Mouse (Mus musculus) thymus, postnatal 14 days (tissue): ENCODE data around the gene Fcgr2b.
"Not testable (repeated sequence)": the region's sequence is repeated elsewhere in the genome, so short reads cannot be mapped to it uniquely, and the experiment has no call there.

Source experiments
- DNase-seq: peaks from one replicate; pipeline ENCODE4 v3.0.0; 2021

Fcgr2b gene

DNA sequence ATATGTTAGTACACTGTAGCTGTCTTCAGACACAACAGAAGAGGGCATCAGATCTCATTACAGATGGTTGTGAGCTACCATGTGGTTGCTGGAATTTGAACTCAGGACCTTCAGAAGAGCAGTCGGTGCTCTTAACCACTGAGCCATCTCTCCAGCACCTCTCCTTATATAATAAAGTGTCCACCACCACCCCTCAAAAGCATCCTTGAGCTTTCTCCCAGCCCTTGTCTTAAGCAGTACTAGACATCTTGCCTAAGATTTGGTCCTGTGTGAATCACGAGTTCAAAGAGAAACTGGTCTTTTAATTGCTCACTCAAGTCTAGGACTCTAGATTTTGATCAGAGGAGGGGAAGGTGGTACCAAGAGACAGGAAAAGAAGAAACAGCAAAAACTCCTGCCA is 997 bp downstream of the Fcgr2b start:
- not testable (repeated sequence) for DNase-seq

- no peak for DNase-seq
Measured at GRCm38 (mm10) chr1:170974736-170975135, 1.6 kb downstream of the Fcgr2b start.

DNA sequence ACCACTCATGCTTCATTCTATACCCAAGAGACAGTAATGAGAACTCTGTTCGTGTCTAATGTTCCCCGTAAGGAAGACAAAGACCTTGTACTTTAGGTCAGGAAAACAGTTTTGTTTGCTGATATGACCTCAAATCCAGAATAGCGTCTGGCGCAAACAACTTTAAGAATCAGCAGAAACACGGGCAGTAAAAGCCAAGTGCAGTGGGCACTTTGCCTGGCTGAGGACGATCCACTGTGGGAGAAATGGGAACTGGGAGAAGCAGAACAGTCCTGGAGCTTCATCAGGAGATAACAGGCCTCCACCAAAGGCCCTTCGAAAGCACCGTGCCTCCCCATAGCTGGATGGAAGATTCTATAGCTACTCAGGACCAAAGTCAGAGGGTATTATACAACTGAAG is 2.2 kb downstream of the Fcgr2b start:
- DNase-seq = no peak

DNA sequence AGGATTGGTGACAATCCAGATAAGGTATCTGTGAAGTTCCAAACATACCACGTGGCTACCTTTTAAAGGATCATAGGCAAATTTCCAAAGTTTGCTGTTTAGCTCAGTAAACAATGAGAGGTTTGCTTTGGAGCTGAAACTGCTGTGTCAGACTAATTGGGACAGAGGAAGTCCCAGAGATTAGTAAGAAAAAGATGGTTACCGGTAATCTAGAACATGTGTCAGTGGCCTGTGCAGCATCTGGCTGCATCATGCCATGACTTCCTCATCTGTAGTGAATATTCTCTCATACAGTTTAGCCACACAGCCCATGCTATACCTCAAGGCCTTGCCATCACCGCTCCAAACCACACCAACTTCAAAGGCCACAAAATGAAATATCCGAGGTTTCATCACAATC is 3.4 kb downstream of the Fcgr2b start:
- DNase-seq = no peak

DNA sequence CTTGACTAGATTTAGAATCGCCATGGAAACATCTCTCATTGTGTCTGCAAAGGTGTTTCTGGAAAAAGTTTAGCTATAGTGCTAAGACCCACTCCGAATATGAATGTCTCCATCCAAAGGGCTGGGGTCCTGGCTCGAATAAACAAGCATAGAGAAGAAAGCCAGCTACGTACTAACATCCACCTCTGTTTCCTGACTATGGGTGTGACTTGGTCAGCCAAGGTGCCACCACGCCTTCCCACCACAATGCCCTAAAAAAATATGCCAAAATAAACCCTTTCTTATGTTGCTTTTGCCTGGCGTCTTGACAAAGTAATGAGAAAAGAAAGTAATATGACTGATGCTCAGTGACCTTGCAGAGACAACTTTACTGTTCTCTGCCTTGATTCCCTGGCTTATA is 3.9 kb downstream of the Fcgr2b start:
- DNase-seq = no peak

GRCm38 (mm10) chr1:170968576-170968975 is 7.8 kb downstream of the Fcgr2b start:
- no peak for DNase-seq

- DNase-seq = no peak
Measured at GRCm38 (mm10) chr1:170967581-170967980, 8.8 kb downstream of the Fcgr2b start.

DNA sequence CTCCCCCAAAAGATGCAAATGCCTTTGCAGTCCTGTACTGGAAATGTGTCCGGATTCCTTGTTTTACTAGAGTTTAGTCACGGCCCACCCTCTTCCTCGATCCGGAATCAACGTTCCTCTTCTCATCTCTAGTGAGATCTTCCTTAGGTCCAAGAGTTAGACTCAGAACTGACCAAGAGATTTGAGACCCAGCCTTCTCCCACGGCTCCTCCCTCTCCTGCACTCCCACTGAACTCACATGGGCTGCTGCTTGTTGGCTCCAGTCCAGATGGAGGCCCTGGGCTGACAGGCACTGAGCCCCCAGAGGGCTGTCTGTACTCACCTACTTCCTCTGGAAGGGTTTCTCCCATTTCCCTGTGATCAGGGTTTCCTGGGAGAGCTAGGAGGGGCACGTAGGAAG is 13.3 kb downstream of the Fcgr2b start:
- DNase-seq = no peak

GRCm38 (mm10) chr1:170962301-170962700 is 14.0 kb downstream of the Fcgr2b start:
- no peak for DNase-seq

DNA sequence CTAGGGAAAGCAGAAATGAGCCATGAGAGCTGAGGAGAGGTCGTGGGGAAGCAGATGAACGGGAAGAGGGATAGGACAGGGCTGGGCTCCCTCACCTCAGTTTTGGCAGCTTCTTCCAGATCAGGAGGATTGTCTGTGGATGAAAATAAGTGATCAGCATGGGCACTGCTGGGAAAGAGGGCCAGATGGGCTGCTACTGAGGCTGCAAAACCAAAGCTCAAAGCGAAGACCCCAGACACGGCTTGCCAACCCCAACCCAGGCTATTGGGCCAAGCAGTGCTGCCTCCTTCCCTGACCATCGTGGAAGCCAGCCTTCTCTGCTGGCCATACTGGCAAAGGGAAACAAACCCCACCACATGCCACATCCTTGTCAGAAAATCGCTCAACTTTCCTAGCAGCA is 15.2 kb downstream of the Fcgr2b start:
- DNase-seq = no peak

GRCm38 (mm10) chr1:170959791-170960190 is 16.6 kb downstream of the Fcgr2b start:
- no peak for DNase-seq

GRCm38 (mm10) chr1:170958225-170958624 is 18.1 kb downstream of the Fcgr2b start:
- no peak for DNase-seq

DNA sequence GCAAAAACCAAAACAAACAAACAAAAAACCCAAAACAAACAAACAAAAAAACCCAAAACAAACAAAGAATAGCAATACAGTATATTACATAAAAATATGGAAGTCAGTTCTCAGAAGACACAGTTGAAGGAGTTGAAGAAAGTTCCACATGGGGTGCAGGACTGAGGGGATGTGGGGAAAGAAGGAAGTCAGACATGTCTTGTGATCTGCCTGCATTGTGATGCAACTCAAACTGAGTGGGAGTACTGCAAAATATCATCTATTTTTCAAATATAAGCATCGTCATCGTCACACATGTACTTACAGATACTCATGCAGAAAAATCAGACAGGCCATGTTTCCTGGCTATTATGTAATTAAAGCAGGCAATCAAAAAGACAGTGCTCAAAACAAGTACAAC is 23.2 kb downstream of the Fcgr2b start:
- DNase-seq = no peak

DNA sequence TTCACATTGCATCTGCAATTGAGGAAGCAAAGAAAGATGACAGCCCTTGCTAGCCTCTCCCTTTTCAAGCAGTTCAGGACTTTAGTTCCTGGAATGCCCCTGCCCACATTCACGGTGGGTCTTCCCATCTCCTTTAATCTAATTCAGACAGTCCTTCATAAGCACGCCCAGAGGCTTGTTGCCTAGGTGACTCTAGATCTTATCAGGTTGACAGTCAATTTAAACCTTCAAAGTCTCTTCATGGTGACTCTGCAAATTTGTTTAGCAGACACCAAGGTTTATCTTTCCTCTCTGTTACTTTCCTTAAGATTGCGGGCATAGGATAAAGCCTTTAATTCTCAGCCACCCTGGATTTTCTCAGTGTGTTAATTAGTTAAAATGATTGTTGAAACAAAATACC is 25.6 kb downstream of the Fcgr2b start:
- DNase-seq = no peak

- not testable (repeated sequence) for DNase-seq
Measured at GRCm38 (mm10) chr1:170944908-170945307, 31.4 kb downstream of the Fcgr2b start.

DNA sequence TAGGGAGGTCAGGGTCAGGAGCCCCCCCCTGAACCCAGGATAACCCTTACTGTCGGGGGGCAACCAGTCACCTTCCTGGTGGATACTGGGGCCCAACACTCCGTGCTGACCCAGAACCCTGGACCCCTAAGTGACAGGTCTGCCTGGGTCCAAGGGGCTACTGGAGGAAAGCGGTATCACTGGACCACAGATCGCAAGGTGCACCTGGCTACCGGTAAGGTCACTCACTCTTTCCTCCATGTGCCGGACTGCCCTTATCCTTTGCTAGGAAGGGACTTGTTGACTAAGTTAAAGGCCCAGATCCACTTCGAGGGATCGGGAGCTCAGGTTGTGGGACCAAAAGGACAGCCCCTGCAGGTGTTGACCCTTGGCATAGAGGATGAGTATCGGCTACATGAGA is 32.2 kb downstream of the Fcgr2b start:
- not testable (repeated sequence) for DNase-seq

DNA sequence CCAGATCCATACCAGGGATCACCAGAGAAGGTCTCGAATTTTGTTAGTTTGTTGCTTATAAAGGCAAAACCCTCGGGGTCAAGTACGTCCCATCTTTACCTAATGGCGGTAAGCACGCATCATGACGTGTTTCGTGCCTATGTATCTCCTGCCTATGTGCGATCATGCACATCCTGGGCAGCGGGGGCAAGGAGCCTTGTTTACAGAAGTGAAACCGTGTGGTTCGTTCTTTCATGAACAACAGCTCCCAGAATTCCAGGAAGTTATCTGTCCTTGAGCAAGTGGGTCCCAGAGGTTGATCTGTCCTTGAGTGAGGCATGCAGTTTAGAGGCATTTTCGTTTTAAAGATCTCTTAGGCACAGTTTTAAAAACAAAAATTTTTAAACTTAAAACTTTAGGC is 37.1 kb downstream of the Fcgr2b start:
- no peak for DNase-seq

GRCm38 (mm10) chr1:170934383-170934782 is 42.0 kb downstream of the Fcgr2b start:
- no peak for DNase-seq

GRCm38 (mm10) chr1:170933940-170934339 is 42.4 kb downstream of the Fcgr2b start:
- DNase-seq = no peak

DNA sequence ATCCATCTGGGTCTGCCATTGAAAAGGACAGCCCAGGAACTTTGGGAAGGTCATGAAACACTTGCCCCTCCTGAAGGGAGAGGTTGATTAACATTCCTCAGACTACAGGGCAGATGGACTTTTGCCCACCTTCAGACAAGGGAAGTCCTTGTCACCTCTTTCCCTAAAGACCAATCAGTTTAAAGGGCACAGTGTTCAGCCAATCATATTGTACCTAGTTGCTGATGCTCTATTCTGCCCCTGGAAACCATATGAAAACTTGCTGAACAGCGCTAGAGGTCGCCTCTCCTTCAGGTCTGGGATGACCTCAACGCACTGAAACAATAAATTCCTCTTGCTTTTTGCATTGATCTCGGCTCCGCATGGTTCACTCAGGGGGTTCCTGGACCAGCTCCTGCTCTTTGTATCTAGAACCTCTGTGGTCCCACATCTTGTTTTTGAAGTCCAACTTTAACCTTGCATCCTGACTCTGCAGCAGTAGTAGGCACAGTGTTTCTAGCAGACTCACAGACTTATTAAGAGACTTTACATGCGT is 42.9 kb downstream of the Fcgr2b start:
- no peak for DNase-seq

- no peak for DNase-seq
Measured at GRCm38 (mm10) chr1:170932043-170932442, 44.3 kb downstream of the Fcgr2b start.

- DNase-seq = no peak
Measured at GRCm38 (mm10) chr1:170929245-170929644, 47.1 kb downstream of the Fcgr2b start.

DNA sequence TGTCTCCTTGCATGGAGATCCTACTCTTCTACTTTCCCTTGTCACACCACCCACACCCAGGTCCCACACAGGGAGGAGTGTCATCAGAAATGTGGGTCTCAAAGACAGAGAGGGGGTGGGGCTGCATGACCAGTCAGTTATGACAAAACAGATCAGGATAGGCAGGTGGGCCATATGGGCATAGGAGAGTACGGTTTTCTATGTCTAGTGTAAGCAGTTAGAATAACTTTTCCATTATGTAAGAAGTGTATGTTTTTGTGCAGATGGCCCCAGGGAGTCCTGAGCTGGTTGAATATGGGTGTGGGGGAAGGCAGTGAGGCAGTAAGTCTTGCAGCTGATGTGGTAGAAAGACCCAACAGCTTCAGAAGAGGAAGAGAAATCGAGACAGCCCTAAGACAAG is 47.9 kb downstream of the Fcgr2b start:
- no peak for DNase-seq

DNA sequence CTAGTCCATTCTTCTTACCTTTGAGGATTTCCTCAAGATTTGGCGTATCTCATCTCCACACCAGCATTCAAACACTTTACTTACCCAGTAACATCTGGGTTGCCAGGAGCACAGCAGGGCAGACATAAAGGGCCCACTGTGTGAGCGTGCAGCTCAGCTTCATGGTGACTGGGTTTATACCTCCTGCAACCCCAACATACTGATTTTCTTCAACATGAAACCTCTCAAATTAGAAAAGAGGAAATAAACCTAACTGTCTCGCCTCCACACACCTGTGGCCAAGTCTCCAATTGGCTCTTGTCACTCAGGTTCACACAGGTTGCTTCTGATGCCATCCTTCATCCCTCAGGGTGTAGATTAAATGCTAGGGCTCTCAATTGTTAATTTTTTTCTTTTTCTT is 49.0 kb downstream of the Fcgr2b start, which contains the start of gene Fcrla:
Gene Fcrla, minus strand, starts transcription at position 206 of the 400 bp plus-strand sequence.
- DNase-seq = no peak

DNA sequence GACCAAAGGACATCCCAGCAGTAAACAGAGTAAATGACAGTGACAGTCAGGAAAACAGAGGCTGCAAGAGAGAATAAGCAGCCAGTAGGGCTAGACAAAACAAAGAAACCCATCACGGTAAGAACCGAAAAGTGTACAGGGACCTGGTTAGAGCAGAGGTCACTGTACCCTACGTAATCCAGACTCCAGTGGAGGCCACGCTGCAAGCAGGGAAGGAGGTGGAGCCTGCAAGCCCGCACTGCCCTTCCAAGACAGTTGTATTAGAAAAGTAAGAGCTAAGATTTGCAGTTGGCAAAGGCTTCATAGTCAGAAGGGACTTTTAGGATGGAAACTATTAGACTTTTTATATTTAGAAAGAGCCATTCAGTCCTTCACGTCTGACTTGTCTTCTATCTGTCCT is 49.4 kb downstream of the Fcgr2b start:
- DNase-seq = no peak

- DNase-seq = peak; percentile 37
Measured at GRCm38 (mm10) chr1:170924485-170924884, 51.9 kb downstream of the Fcgr2b start.
